Mouse (Mus musculus) midbrain, postnatal 0 days (tissue): ENCODE results near the gene Olfr132. TPM values are rescaled to one million over a fixed set of nuclear protein-coding genes. Genes with fewer than 3 reads are reported as not detected.

ENCODE experiments used
- ATAC-seq: fragments of 200-750 bp; cut with Nextera tagmentation; 2 replicates; pipeline ENCODE4 v1.8.0; 2017; ENCODE audit warnings: moderate number of reproducible peaks, mild to moderate bottlenecking, moderate TSS enrichment, moderate library complexity; ENCODE audit not compliant: low FRiP score
- DNase-seq: peaks from one replicate; pipeline ENCODE4 v3.0.0-alpha.2; 2015; ENCODE audit warnings: low spot score
- H3K27ac ChIP-seq: fragments of 300-500 bp; sonication (generic); 2 replicates; pipeline ENCODE4 v1.5.1; 2014; ENCODE audit warnings: low read depth, mild to moderate bottlenecking, low read length, mixed read lengths
- H3K27me3 ChIP-seq: fragments of 300-500 bp; sonication (generic); 2 replicates; pipeline ENCODE4 v1.6.1; 2014; ENCODE audit warnings: low read length, control low read depth, mixed read lengths; ENCODE audit not compliant: insufficient read depth
- H3K36me3 ChIP-seq: fragments of 300-500 bp; sonication (generic); 2 replicates; pipeline ENCODE4 v1.6.1; 2014; ENCODE audit warnings: low read length, control low read depth, mixed read lengths; ENCODE audit not compliant: insufficient read depth
- H3K4me1 ChIP-seq: fragments of 300-500 bp; sonication (generic); 2 replicates; pipeline ENCODE4 v1.6.1; 2014; ENCODE audit warnings: mild to moderate bottlenecking, control low read depth, antibody characterized with exemption, low read length, mixed read lengths; ENCODE audit not compliant: insufficient read depth
- H3K4me2 ChIP-seq: fragments of 300-500 bp; sonication (generic); 2 replicates; pipeline ENCODE4 v1.6.1; 2014; ENCODE audit warnings: low read depth, mild to moderate bottlenecking, low read length, mixed read lengths; ENCODE audit not compliant: poor library complexity, severe bottlenecking
- H3K4me3 ChIP-seq: fragments of 300-500 bp; sonication (generic); 2 replicates; pipeline ENCODE4 v1.5.1; 2014; ENCODE audit warnings: low read depth, mild to moderate bottlenecking, low read length, moderate library complexity
- H3K9ac ChIP-seq: fragments of 300-500 bp; sonication (generic); replicated peaks from 2 replicates; pipeline ENCODE4 v1.6.1; 2014; ENCODE audit warnings: mild to moderate bottlenecking, low read length, moderate library complexity, mixed read lengths; ENCODE audit not compliant: poor library complexity, severe bottlenecking
- H3K9me3 ChIP-seq: fragments of 300-500 bp; sonication (generic); 2 replicates; pipeline ENCODE4 v1.6.1; 2016; ENCODE audit warnings: low read length, control low read depth
- CTCF ChIP-seq: IDR thresholded peaks from 2 replicates; pipeline ENCODE4 v1.5.1; 2016; ENCODE audit warnings: antibody characterized with exemption, mild to moderate bottlenecking
- whole genome bisulfite sequencing: fragments of 180-500 bp; shearing (Covaris S2); extraction: QIAGEN DNeasy Blood & Tissue Kit; methylation state at CpG from one replicate; pipeline ENCODE4 v1.1.7; 2014; 5-methylcytosine and 5-hydroxymethylcytosine counted together
- polyA plus RNA-seq: library from polyadenylated mRNA; unstranded; fragments of >200 nt; fragmentation: Nextera tagmentation; extraction: Ambion mirVana; gene quantifications from 2 replicates; pipeline ENCODE4 v1.2.1, GENCODE M21; 2015
- total RNA-seq: library from RNA; depleted of rRNA; stranded (reverse); fragments of >200 nt; gene quantifications from 2 replicates; pipeline ENCODE4 v1.2.3, GENCODE M21; 2014; rRNA removed

The Olfr132 gene
- total and polyA plus RNA-seq, 2 experiments from 2014 or later, result not detected

- Histone ChIP-seq H3K27ac (no peak overlapping the region), H3K9me3 (no peaks in the 10 kb centered on the region), H3K4me3 (no peak overlapping the region), H3K4me2 (no peak overlapping the region), H3K36me3 (no peaks in the 10 kb centered on the region), H3K27me3 (no peaks in the 10 kb centered on the region), H3K4me1 (no peaks in the 10 kb centered on the region), H3K9ac (no peak overlapping the region)
- no peak for ATAC-seq
- peak; percentile 3 for DNase-seq
- WGBS, result 87% methylated on average over 4 of the region's 4 CpGs
- TF ChIP-seq CTCF, result no peak
These were observed 52.0 kb downstream of the Olfr132 start for GRCm38 (mm10) chr17:38082364-38082763.

Other genes starting within 250 kb of the Olfr132 start
- gene Olfr127, start 234.1 kb downstream of the Olfr132 start, total RNA-seq, result not detected in 2 replicates
- gene Olfr127, start 234.1 kb downstream of the Olfr132 start, polyA plus RNA-seq, result not detected in 2 replicates
- gene Olfr128, start 214.0 kb downstream of the Olfr132 start, total RNA-seq, result not detected in 2 replicates
- gene Olfr128, start 214.0 kb downstream of the Olfr132 start, polyA plus RNA-seq, result not detected in 2 replicates
- not detected in 2 replicates for gene Olfr761, start 181.4 kb downstream of the Olfr132 start, total RNA-seq
- gene Olfr761, start 181.4 kb downstream of the Olfr132 start, polyA plus RNA-seq, result not detected in 2 replicates
- gene Olfr129, start 74.4 kb downstream of the Olfr132 start, total RNA-seq, result not detected in 2 replicates
- gene Olfr129, start 74.4 kb downstream of the Olfr132 start, polyA plus RNA-seq, result not detected in 2 replicates
- gene Olfr130, start 70.6 kb downstream of the Olfr132 start, total RNA-seq, result not detected in 2 replicates
- not detected in 2 replicates for gene Olfr130, start 70.6 kb downstream of the Olfr132 start, polyA plus RNA-seq
- gene Olfr131, start 45.8 kb downstream of the Olfr132 start, total RNA-seq, result not detected in 2 replicates
- gene Olfr131, start 45.8 kb downstream of the Olfr132 start, polyA plus RNA-seq, result not detected in 2 replicates
- gene Olfr133, start 10.8 kb upstream of the Olfr132 start, total RNA-seq, result not detected in 2 replicates
- not detected in 2 replicates for gene Olfr133, start 10.8 kb upstream of the Olfr132 start, polyA plus RNA-seq
- not detected in 2 replicates for gene Olfr134, start 36.9 kb upstream of the Olfr132 start, total RNA-seq
- gene Olfr134, start 36.9 kb upstream of the Olfr132 start, polyA plus RNA-seq, result not detected in 2 replicates
- gene Olfr135, start 69.8 kb upstream of the Olfr132 start, total RNA-seq, result not detected in 2 replicates
- gene Olfr135, start 69.8 kb upstream of the Olfr132 start, polyA plus RNA-seq, result not detected in 2 replicates
- gene Olfr138, start 126.5 kb upstream of the Olfr132 start, total RNA-seq, result not detected in 2 replicates
- gene Olfr138, start 126.5 kb upstream of the Olfr132 start, polyA plus RNA-seq, result not detected in 2 replicates
- not detected in 2 replicates for gene Olfr137, start 173.0 kb upstream of the Olfr132 start, total RNA-seq
- gene Olfr137, start 173.0 kb upstream of the Olfr132 start, polyA plus RNA-seq, result not detected in 2 replicates
- gene Olfr136, start 195.3 kb upstream of the Olfr132 start, total RNA-seq, result not detected in 2 replicates
- gene Olfr136, start 195.3 kb upstream of the Olfr132 start, polyA plus RNA-seq, result not detected in 2 replicates